Mouse (Mus musculus) neural tube, embryonic 15.5 days (tissue): Measurements from ENCODE around the gene Olfr203. TPM values are rescaled to one million over a fixed set of nuclear protein-coding genes. Genes with fewer than 3 reads are reported as not detected.
"Not testable (repeated sequence)": the region's sequence is repeated elsewhere in the genome, so short reads cannot be mapped to it uniquely, and the experiment has no call there.

Source experiments
- ATAC-seq: fragments of 200-750 bp; cut with Nextera tagmentation; 2 replicates; pipeline ENCODE4 v1.8.0; 2017; ENCODE audit warnings: mild to moderate bottlenecking, moderate TSS enrichment, moderate library complexity; ENCODE audit not compliant: low FRiP score
- H3K27ac ChIP-seq: fragments of 300-500 bp; sonication (generic); replicated peaks from 2 replicates; pipeline ENCODE4 v1.5.1; 2015; ENCODE audit warnings: mild to moderate bottlenecking, inconsistent platforms
- H3K27me3 ChIP-seq: fragments of 300-500 bp; sonication (generic); replicated peaks from 2 replicates; pipeline ENCODE4 v1.6.1; 2015; ENCODE audit warnings: inconsistent platforms
- H3K36me3 ChIP-seq: fragments of 300-500 bp; sonication (generic); 2 replicates; pipeline ENCODE4 v1.6.1; 2015; ENCODE audit warnings: inconsistent platforms
- H3K4me1 ChIP-seq: fragments of 300-500 bp; sonication (generic); 2 replicates; pipeline ENCODE4 v1.6.1; 2015; ENCODE audit warnings: inconsistent platforms
- H3K4me2 ChIP-seq: fragments of 300-500 bp; sonication (generic); 2 replicates; pipeline ENCODE4 v1.6.1; 2015; ENCODE audit warnings: inconsistent platforms, mild to moderate bottlenecking, moderate library complexity
- H3K4me3 ChIP-seq: fragments of 300-500 bp; sonication (generic); replicated peaks from 2 replicates; pipeline ENCODE4 v1.5.1; 2015; ENCODE audit warnings: mild to moderate bottlenecking, inconsistent platforms
- H3K9ac ChIP-seq: fragments of 300-500 bp; sonication (generic); replicated peaks from 2 replicates; pipeline ENCODE4 v1.6.1; 2015; ENCODE audit warnings: mild to moderate bottlenecking, inconsistent platforms
- H3K9me3 ChIP-seq: fragments of 300-500 bp; sonication (generic); replicated peaks from 2 replicates; pipeline ENCODE4 v1.6.1; 2016; ENCODE audit warnings: inconsistent platforms
- WGBS: fragments of 180-500 bp; shearing (Covaris S2); methylation state at CpG from one replicate; pipeline ENCODE4 v1.1.7; 2015; ENCODE audit warnings: mixed read lengths; 5-methylcytosine and 5-hydroxymethylcytosine counted together
- polyA plus RNA-seq: library from polyadenylated mRNA; unstranded; fragments of >200 nt; fragmentation: Nextera tagmentation; extraction: Ambion mirVana; gene quantifications from 2 replicates; pipeline ENCODE4 v1.2.1, GENCODE M21; 2015

Gene Olfr203
- not detected in 2 replicates for polyA plus RNA-seq

DNA sequence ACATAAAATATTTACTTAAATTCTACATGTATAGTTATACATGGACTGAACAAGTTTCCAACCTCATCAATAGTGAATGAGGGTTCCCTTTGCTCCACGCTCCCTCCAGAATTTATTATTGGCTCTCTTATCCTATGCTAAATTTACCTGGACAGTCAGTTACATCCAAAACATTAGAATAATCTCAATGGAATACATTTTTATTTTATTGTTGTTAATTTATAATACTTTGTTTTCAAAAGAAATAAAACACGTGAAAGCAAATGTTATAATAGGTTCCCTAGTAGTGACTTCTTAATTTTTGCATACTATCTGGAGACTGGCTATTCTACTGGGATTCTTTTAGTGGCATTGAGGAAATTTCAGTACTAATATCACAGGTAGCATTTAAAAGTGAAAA is at the start of gene Olfr203:
Olfr203 (plus strand) TSS at position 301 of the 400 bp plus-strand sequence.
- 85% methylated on average over 2 of the region's 2 CpGs for WGBS
- no peak for ATAC-seq
- Histone ChIP-seq H3K9me3 (no peaks in the 10 kb centered on the region), H3K27ac (no peak within 1 kb of the TSS), H3K9ac (no peak within 1 kb of the TSS), H3K4me3 (no peak within 1 kb of the TSS), H3K27me3 (no peaks in the 10 kb centered on the region), H3K36me3 (no peaks in the 10 kb centered on the region), H3K4me2 (no peak within 1 kb of the TSS), H3K4me1 (no peaks in the 10 kb centered on the region)

DNA sequence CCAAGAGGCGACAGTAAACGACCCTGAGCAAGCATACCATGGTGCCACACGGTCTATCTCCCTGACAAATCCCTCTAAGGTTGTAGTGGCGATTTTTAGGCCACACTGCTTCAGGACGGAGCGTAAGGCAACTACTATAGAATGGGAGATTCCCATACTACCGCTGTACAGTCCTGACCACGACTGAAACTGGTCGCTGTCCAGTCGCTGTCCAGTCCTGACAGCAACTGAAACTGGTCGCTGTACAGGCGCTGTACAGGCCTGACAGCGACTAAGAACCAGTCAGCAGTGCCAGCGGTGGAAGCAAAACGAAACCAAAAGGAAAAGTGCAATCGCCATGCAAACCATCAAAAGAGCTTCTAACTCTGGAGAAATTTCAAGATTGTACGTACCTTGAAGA is 49.0 kb upstream of the Olfr203 start:
- no peak overlapping the region for H3K4me2 ChIP-seq
- H3K9ac ChIP-seq: no peak overlapping the region
- no peaks in the 10 kb centered on the region for H3K27me3 ChIP-seq
- no peak overlapping the region for H3K4me3 ChIP-seq
- H3K27ac ChIP-seq: no peak overlapping the region
- no peaks in the 10 kb centered on the region for H3K9me3 ChIP-seq
- no peak for ATAC-seq
- H3K4me1 ChIP-seq: no peaks in the 10 kb centered on the region
- H3K36me3 ChIP-seq: no peaks in the 10 kb centered on the region
- 89% methylated on average over 17 of the region's 17 CpGs for WGBS

DNA sequence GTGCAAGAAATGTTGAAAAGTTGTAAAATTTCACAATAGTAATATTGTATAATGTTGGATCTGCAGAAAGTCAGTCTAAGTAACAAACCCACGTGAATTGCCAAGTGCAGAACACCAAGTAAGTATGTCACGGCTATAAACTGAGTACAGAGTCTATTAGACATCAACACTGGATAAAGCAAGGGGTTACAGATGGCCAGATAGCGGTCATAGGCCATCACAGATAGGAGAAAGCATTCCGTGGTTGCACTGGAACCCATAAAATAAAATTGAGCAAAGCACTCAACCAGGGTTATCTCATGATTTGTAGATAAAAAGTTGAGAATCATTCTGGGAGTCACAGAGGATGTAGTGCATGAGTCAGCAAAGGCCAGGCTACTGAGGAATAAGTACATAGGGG is 29.6 kb upstream of the Olfr203 start:
- H3K9me3 ChIP-seq, H3K4me1 ChIP-seq, H3K9ac ChIP-seq, H3K36me3 ChIP-seq, H3K4me2 ChIP-seq, H3K4me3 ChIP-seq, ATAC-seq, H3K27me3 ChIP-seq, H3K27ac ChIP-seq: not testable (repeated sequence)
- WGBS: 81% methylated on average over 4 of the region's 4 CpGs

DNA sequence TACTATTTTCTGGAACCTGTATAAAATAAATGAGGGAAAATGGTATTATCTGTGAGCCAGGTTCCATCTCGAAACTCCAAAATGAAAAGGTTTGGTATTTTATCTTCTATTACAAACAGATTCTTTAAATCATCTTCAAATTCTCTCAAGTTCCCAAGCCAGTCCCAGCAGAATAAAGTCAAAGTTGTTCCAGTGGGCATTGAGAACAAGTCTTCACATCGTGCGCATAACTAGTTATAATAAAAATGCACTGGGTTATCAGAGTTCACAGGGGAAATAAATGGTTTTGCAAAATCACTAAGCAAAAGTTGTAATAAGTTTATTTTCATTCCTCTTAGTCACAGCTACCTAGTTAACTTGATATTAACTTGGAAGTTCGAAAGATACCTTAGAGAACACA is 26.1 kb upstream of the Olfr203 start, which contains the start of gene Olfr201:
Olfr201 (minus strand) TSS at position 101 of the 400 bp plus-strand sequence.
- not testable (repeated sequence) for ATAC-seq
- 91% methylated on average over 4 of the region's 4 CpGs for WGBS

DNA sequence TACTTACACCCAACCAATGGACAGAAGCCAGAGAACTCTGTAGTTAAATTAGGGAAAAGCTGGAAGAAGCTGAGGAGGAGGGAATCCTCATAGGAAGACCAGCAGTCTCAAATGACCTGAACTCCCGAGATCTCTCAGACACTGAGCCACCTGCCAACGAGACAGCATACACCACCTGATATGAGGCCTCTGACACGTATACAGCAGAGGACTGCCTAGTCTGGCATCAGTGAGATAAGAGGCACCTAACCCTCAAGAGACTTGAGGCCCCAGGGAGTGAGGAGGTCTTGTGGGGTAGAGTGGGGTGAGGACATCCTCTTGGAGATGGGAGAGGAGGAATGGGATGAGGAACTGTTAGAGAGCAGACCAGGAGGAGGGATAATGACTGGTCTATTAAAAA is 18.1 kb upstream of the Olfr203 start:
- no peak overlapping the region for H3K9ac ChIP-seq
- ATAC-seq: no peak
- no peaks in the 10 kb centered on the region for H3K27me3 ChIP-seq
- no peak overlapping the region for H3K4me2 ChIP-seq
- no peak overlapping the region for H3K4me3 ChIP-seq
- WGBS: 81% methylated on average over 3 of the region's 3 CpGs
- no peaks in the 10 kb centered on the region for H3K9me3 ChIP-seq
- H3K27ac ChIP-seq: no peak overlapping the region
- H3K4me1 ChIP-seq: no peaks in the 10 kb centered on the region
- H3K36me3 ChIP-seq: no peaks in the 10 kb centered on the region

More for the DNA sequence above, 26.1 kb upstream of the Olfr203 start, which contains the start of gene Olfr201:
- H3K27me3 ChIP-seq, H3K27ac ChIP-seq, H3K4me3 ChIP-seq, H3K4me1 ChIP-seq, H3K4me2 ChIP-seq, H3K9ac ChIP-seq, H3K36me3 ChIP-seq, H3K9me3 ChIP-seq: not testable (repeated sequence)

DNA sequence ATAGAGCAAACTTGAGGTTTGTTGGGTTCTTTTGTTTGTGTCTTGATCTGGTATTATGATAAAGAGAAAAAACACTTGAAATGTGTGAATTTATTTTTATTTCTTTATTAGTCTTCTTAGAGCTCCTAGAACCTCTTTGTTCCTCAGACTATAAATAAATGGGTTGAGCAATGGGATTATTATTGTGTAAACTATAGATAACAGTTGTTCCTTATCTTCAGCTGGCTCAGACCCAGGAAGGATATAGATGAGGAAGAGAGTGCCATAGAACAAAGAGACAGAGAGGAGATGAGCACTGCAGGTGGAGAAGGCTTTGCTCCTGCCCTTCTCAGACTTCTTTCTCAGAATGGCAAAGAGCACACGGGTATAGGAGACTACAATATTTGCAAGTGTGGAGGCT is 15.2 kb upstream of the Olfr203 start:
- no peak overlapping the region for H3K27ac ChIP-seq
- no peak overlapping the region for H3K9ac ChIP-seq
- no peak for ATAC-seq
- no peaks in the 10 kb centered on the region for H3K36me3 ChIP-seq
- H3K9me3 ChIP-seq: no peaks in the 10 kb centered on the region
- H3K4me1 ChIP-seq: no peaks in the 10 kb centered on the region
- no peaks in the 10 kb centered on the region for H3K27me3 ChIP-seq
- H3K4me3 ChIP-seq: no peak overlapping the region
- 79% methylated on average over 1 of the region's 1 CpGs for WGBS
- no peak overlapping the region for H3K4me2 ChIP-seq

DNA sequence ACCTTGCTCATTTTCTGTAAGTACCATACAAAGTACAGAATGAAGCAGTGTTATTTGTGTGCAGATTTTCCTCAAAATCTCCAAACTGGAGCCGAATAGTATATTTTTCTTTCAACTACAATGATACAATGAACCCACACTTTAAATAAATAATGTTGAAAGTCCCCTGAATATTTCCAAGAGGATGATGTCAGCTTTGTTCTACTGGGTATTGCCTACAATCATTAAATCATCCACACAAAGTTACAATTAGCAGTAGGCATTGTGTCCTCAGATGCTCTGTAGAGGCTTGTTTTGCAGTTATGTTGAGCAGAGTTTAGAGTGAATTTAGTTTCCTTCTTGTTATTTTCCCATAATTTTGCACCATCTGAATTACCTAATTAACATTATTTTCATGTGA is 12.0 kb upstream of the Olfr203 start, which contains the start of gene Olfr202:
Olfr202 (minus strand) TSS at position 101 of the 400 bp plus-strand sequence.
- Histone ChIP-seq H3K9me3 (no peaks in the 10 kb centered on the region), H3K4me3 (no peak within 1 kb of the TSS), H3K36me3 (no peaks in the 10 kb centered on the region), H3K4me2 (no peak within 1 kb of the TSS), H3K27me3 (no peaks in the 10 kb centered on the region), H3K27ac (no peak within 1 kb of the TSS), H3K9ac (no peak within 1 kb of the TSS), H3K4me1 (no peaks in the 10 kb centered on the region)
- 91% methylated on average over 1 of the region's 1 CpGs for WGBS
- ATAC-seq: no peak

DNA sequence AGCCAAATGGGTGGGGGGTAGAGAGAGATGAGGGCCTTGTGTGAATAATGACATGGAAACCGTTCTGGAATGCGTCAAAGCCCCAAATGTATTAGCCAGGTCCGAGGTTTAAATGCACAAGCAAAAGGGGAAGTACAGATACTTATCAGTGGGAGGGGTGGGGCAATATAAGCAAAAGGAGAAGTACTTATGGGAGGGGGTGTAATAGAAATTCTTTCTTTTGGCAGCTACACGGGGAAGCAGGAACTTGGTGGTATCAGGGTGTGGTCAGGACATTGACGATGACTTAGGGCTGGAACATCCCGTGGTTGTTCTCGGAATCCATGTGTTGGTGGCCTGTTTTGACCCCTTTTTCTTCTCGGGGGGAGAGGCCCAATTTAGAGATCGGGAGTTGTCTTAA is 11.1 kb upstream of the Olfr203 start:
- not testable (repeated sequence) for H3K4me1 ChIP-seq, H3K4me3 ChIP-seq, H3K36me3 ChIP-seq, H3K27me3 ChIP-seq, H3K9ac ChIP-seq, H3K9me3 ChIP-seq, H3K4me2 ChIP-seq, H3K27ac ChIP-seq, ATAC-seq
- 82% methylated on average over 9 of the region's 9 CpGs for WGBS

DNA sequence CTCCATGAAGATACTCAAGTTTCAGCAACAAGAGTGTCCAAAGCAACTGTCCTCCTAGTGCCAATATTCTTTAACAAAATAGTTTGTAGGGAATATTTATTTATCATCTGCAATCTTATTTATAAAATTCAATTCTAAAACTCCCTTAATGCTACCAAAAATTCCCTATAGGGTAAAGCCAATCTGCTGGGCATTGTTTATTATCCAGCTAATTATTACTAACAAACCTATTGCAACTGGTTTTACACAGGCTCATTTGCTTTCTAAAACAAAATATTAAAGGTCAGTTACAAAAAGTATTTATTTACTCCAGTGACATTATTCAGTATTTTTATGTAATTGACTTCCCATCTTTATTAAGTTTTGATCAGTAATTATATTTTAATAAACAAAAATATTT is 19.5 kb downstream of the Olfr203 start, which contains the start of gene Olfr204:
Olfr204 (minus strand) TSS at position 101 of the 400 bp plus-strand sequence.
- ATAC-seq: no peak
- no peaks in the 10 kb centered on the region for H3K36me3 ChIP-seq
- H3K27me3 ChIP-seq: no peaks in the 10 kb centered on the region
- H3K9me3 ChIP-seq: no peaks in the 10 kb centered on the region
- no peak within 1 kb of the TSS for H3K4me2 ChIP-seq
- H3K4me3 ChIP-seq: no peak within 1 kb of the TSS
- H3K4me1 ChIP-seq: no peaks in the 10 kb centered on the region
- no peak within 1 kb of the TSS for H3K9ac ChIP-seq
- no peak within 1 kb of the TSS for H3K27ac ChIP-seq

DNA sequence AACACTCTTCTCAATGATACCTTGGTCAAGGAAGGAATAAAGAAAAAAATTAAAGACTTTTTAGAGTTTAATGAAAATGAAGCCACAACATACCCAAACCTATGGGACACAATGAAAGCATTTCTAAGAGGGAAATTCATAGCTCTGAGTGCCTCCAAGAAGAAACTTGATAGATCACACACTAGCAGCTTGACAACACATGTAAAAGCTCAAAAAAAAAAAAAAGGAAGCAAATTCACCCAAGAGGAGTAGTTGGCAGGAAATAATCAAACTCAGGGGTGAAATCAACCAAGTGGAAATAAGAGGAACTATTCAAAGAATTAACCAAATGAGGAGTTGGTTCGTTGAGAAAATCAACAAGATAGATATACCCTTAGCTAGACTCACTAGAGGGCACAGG is 24.6 kb downstream of the Olfr203 start:
- not testable (repeated sequence) for H3K27me3 ChIP-seq, ATAC-seq, H3K4me2 ChIP-seq, H3K4me3 ChIP-seq, H3K9ac ChIP-seq, H3K4me1 ChIP-seq, H3K36me3 ChIP-seq, H3K9me3 ChIP-seq, H3K27ac ChIP-seq
- WGBS: 59% methylated on average over 1 of the region's 1 CpGs

DNA sequence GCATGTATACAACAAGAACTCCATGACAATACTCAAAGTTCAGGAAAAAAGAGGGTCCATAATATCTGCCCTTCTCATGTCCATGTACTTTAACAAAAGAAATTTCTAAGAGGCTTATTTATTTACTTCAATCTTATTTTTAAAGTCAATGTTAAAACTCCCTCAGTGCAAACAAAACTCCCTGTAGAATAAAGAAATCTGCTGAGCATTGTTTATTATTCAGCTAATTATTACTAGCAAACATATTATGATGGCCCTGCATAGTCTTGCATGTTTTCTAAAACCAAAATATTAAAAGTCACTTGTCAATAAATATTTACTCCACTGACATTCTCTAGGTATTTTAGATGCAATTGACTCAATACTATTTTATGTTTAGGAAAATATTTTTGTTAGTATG is 32.4 kb downstream of the Olfr203 start, which contains the start of gene Olfr205:
Olfr205 (minus strand) TSS at position 101 of the 400 bp plus-strand sequence.
- Histone ChIP-seq H3K27ac (no peak within 1 kb of the TSS), H3K27me3 (no peaks in the 10 kb centered on the region), H3K9ac (no peak within 1 kb of the TSS), H3K4me3 (no peak within 1 kb of the TSS), H3K4me2 (no peak within 1 kb of the TSS), H3K9me3 (0 out of 2 replicates have a peak, but pooled peaks cover 2% of the 10 kb centered on the region), H3K4me1 (no peaks in the 10 kb centered on the region), H3K36me3 (no peaks in the 10 kb centered on the region)
- ATAC-seq: no peak

DNA sequence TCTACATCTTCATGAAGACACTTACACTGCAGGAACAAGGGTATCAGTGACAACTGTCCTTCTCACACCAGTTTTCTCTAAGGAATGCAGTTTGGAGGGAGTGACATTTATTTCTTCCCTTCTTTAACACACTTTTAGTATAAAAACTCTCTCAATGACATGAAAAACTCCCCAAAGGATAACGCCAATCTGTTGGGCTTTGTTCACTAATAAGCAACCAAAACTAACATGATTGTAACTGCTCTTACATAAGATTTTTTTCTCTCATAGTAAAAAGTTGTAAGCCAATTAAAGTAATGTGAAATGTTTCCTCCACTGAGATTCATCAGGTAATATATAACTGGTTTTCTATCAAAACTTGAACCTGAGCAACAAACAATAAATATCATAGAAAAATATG is 50.5 kb downstream of the Olfr203 start, which contains the start of gene Olfr206:
Olfr206 (minus strand) TSS at position 101 of the 400 bp plus-strand sequence.
- no peak for ATAC-seq
- WGBS: 88% methylated on average over 1 of the region's 1 CpGs
- H3K4me3 ChIP-seq: no peak within 1 kb of the TSS
- H3K9me3 ChIP-seq: no peaks in the 10 kb centered on the region
- no peaks in the 10 kb centered on the region for H3K36me3 ChIP-seq
- H3K27me3 ChIP-seq: no peaks in the 10 kb centered on the region
- H3K4me2 ChIP-seq: no peak within 1 kb of the TSS
- no peak within 1 kb of the TSS for H3K9ac ChIP-seq
- H3K27ac ChIP-seq: no peak within 1 kb of the TSS
- H3K4me1 ChIP-seq: no peaks in the 10 kb centered on the region
